Mouse (Mus musculus) bone marrow macrophage, adult 2 months (primary cell): Measurements from ENCODE around the gene Gm20388. TPM values are rescaled to one million over a fixed set of nuclear protein-coding genes. Genes with fewer than 3 reads are reported as not detected.

Source experiments
- H3K27ac ChIP-seq: 2 replicates; pipeline ENCODE4 v1.5.1; 2012; ENCODE audit warnings: low read depth, low read length; ENCODE audit not compliant: insufficient read depth
- H3K4me1 ChIP-seq: 2 replicates; pipeline ENCODE4 v1.6.1; 2012; ENCODE audit warnings: low read length; ENCODE audit not compliant: control insufficient read depth, insufficient read depth
- H3K4me3 ChIP-seq: 2 replicates; pipeline ENCODE4 v1.5.1; 2012; ENCODE audit warnings: mild to moderate bottlenecking, low read length, moderate library complexity; ENCODE audit not compliant: insufficient read depth
- CTCF ChIP-seq: IDR thresholded peaks from 2 replicates; pipeline ENCODE4 v1.5.1; 2012; ENCODE audit warnings: low read depth, mild to moderate bottlenecking, low read length, moderate library complexity
- POLR2A ChIP-seq: IDR thresholded peaks from 2 replicates; pipeline ENCODE4 v1.6.1; 2012; ENCODE audit warnings: mild to moderate bottlenecking, low read depth, low read length, borderline replicate concordance
- polyA plus RNA-seq: library from polyadenylated mRNA; stranded (reverse); fragments of >200 nt; gene quantifications from 2 replicates; pipeline ENCODE4 v1.2.4, GENCODE M21; 2012; ENCODE audit not compliant: missing spikeins, insufficient read depth, insufficient read length

Gene Gm20388
- polyA plus RNA-seq, 1 experiment = 32.7 TPM

- Histone ChIP-seq H3K27ac (0 out of 2 replicates have a peak overlapping the region, but pooled peaks have one; percentile 4), H3K4me1 (peaks cover 33% of the 10 kb centered on the region), H3K4me3 (no peak overlapping the region)
- TF ChIP-seq POLR2A = no peak
- no peak for TF ChIP-seq CTCF
These were observed 314.9 kb downstream of the Gm20388 start for GRCm38 (mm10) chr8:120225421-120226151.

- Histone ChIP-seq H3K27ac (no peak overlapping the region), H3K4me1 (peaks cover 33% of the 10 kb centered on the region), H3K4me3 (no peak overlapping the region)
- no peak for TF ChIP-seq POLR2A
- no peak for TF ChIP-seq CTCF
These were observed 316.3 kb downstream of the Gm20388 start for GRCm38 (mm10) chr8:120226700-120227577.

- Histone ChIP-seq H3K4me1 (peaks cover 33% of the 10 kb centered on the region), H3K27ac (no peak overlapping the region), H3K4me3 (no peak overlapping the region)
- no peak for TF ChIP-seq CTCF
- TF ChIP-seq POLR2A = no peak
These were observed 316.9 kb downstream of the Gm20388 start for GRCm38 (mm10) chr8:120227578-120227876.

- no peak within 1 kb of the TSS for H3K27ac ChIP-seq
- TF ChIP-seq CTCF (no peak), POLR2A (no peak)
- H3K4me1 ChIP-seq = peaks cover 33% of the 10 kb centered on the region
- H3K4me3 ChIP-seq = peak within 1 kb of the TSS; percentile 65
These were observed 317.4 kb downstream of the Gm20388 start, which contains the start of gene Gse1 for GRCm38 (mm10) chr8:120227891-120228591. Gene Gse1 (plus strand): TSS chr8:120228456.

GRCm38 (mm10) chr8:120228781-120229573 is 318.3 kb downstream of the Gm20388 start:
- H3K4me1 ChIP-seq = peaks cover 33% of the 10 kb centered on the region
- peak overlapping the region; percentile 65 for H3K4me3 ChIP-seq
- no peak overlapping the region for H3K27ac ChIP-seq
- TF ChIP-seq POLR2A (no peak), CTCF (no peak)

- TF ChIP-seq CTCF (no peak), POLR2A (no peak)
- Histone ChIP-seq H3K4me3 (peak overlapping the region; percentile 65), H3K27ac (no peak overlapping the region), H3K4me1 (peaks cover 31% of the 10 kb centered on the region)
These were observed 318.9 kb downstream of the Gm20388 start for GRCm38 (mm10) chr8:120229574-120229916.

- Histone ChIP-seq H3K4me3 (no peak overlapping the region), H3K27ac (no peak overlapping the region), H3K4me1 (peaks cover 27% of the 10 kb centered on the region)
- no peak for TF ChIP-seq POLR2A
- no peak for TF ChIP-seq CTCF
These were observed 319.4 kb downstream of the Gm20388 start for GRCm38 (mm10) chr8:120230081-120230480.

- Histone ChIP-seq H3K4me3 (no peak overlapping the region), H3K4me1 (peaks cover 18% of the 10 kb centered on the region)
- no peak for TF ChIP-seq CTCF
These were observed 320.3 kb downstream of the Gm20388 start for GRCm38 (mm10) chr8:120230715-120231614.

More at GRCm38 (mm10) chr8:120230715-120231614, 320.3 kb downstream of the Gm20388 start:
- H3K27ac ChIP-seq = no peak overlapping the region
